Mouse (Mus musculus) MEL (cell line): ENCODE data around the gene Otulinl. TPM values are rescaled to one million over a fixed set of nuclear protein-coding genes. Genes with fewer than 3 reads are reported as not detected.
A peak's percentile ranks its signal among the peaks of the same experiment; 100 is the strongest.

Source experiments
- DNase-seq: peaks from one replicate; pipeline ENCODE4 v3.0.0; 2011; ENCODE audit warnings: low read depth, low spot score
- H3K27ac ChIP-seq: 2 replicates; pipeline ENCODE4 v1.5.1; 2012; ENCODE audit warnings: low read depth, mild to moderate bottlenecking, control low read depth, low read length, moderate library complexity; ENCODE audit not compliant: control insufficient read depth
- H3K27me3 ChIP-seq, 2 experiments: fragments of 150-350 bp in 1 of 2; sonication (generic) in 1 of 2; 2 replicates each; pipeline ENCODE4 v1.6.1; 2012; ENCODE audit warnings: low read length in 2 of 2, mild to moderate bottlenecking in 2 of 2, improper control_type of control experiment in 1 of 2, moderate library complexity in 1 of 2; ENCODE audit not compliant: insufficient read depth in 2 of 2, control insufficient read depth in 1 of 2
- H3K36me3 ChIP-seq, 2 experiments: 2 replicates each; pipeline ENCODE4 v1.6.1; 2012 to 2014; ENCODE audit warnings: low read length in 2 of 2, improper control_type of control experiment in 1 of 2, inconsistent platforms in 1 of 2, mild to moderate bottlenecking in 1 of 2; ENCODE audit not compliant: insufficient read depth in 2 of 2, control insufficient read depth in 1 of 2
- H3K4me1 ChIP-seq, 2 experiments: fragments of 150-350 bp in 1 of 2; sonication (generic) in 1 of 2; 2 replicates each; pipeline ENCODE4 v1.6.1; 2012; ENCODE audit warnings: low read length in 2 of 2, improper control_type of control experiment in 1 of 2, mild to moderate bottlenecking in 1 of 2; ENCODE audit not compliant: insufficient read depth in 2 of 2, control insufficient read depth in 1 of 2
- H3K4me3 ChIP-seq, 2 experiments: fragments of 150-350 bp in 1 of 2; sonication (generic) in 1 of 2; 2 replicates each; pipeline ENCODE4 v1.5.1; 2012; ENCODE audit warnings: low read depth in 2 of 2, low read length in 2 of 2, mild to moderate bottlenecking in 2 of 2, moderate library complexity in 2 of 2, control low read depth in 1 of 2, improper control_type of control experiment in 1 of 2; ENCODE audit not compliant: control insufficient read depth in 1 of 2, insufficient read depth in 1 of 2
- H3K79me2 ChIP-seq: 2 replicates; pipeline ENCODE4 v1.6.1; 2012; ENCODE audit warnings: mild to moderate bottlenecking, low read length, moderate library complexity; ENCODE audit not compliant: control insufficient read depth, poor library complexity, insufficient read depth
- H3K9ac ChIP-seq: 2 replicates; pipeline ENCODE4 v1.6.1; 2012; ENCODE audit warnings: low read depth, mild to moderate bottlenecking, control low read depth, low read length, moderate library complexity; ENCODE audit not compliant: control insufficient read depth, poor library complexity, severe bottlenecking
- H3K9me3 ChIP-seq: fragments of 150-350 bp; sonication (generic); replicated peaks from 2 replicates; pipeline ENCODE4 v1.6.1; 2012; ENCODE audit warnings: mild to moderate bottlenecking, low read length, improper control_type of control experiment, moderate library complexity; ENCODE audit not compliant: insufficient read depth
- BHLHE40 ChIP-seq: IDR thresholded peaks from 2 replicates; pipeline ENCODE4 v1.6.1; 2012; ENCODE audit warnings: low read depth, mild to moderate bottlenecking, inconsistent platforms, low read length, improper control_type of control experiment, borderline replicate concordance
- CHD1 ChIP-seq: IDR thresholded peaks from 2 replicates; pipeline ENCODE4 v1.6.1; 2012; ENCODE audit warnings: low read depth, mild to moderate bottlenecking, inconsistent platforms, low read length, improper control_type of control experiment
- CHD2 ChIP-seq: IDR thresholded peaks from 2 replicates; pipeline ENCODE4 v1.6.1; 2011; ENCODE audit warnings: low read length, improper control_type of control experiment
- CTCF ChIP-seq, 3 experiments: IDR thresholded peaks in 2 of 3; conservative IDR thresholded peaks in 1 of 3; 2 replicates each; pipeline ENCODE4 v1.5.1; 2011 to 2012; ENCODE audit warnings: low read length in 3 of 3, low read depth in 2 of 3, mild to moderate bottlenecking in 2 of 3, improper control_type of control experiment in 1 of 3, inconsistent platforms in 1 of 3, mixed read lengths in 1 of 3, moderate library complexity in 1 of 3; ENCODE audit not compliant: control insufficient read depth in 1 of 3, insufficient read depth in 1 of 3, poor library complexity in 1 of 3, severe bottlenecking in 1 of 3
- E2F4 ChIP-seq: IDR thresholded peaks from 2 replicates; pipeline ENCODE4 v1.6.1; 2011; ENCODE audit warnings: low read depth, low read length, improper control_type of control experiment, borderline replicate concordance
- ELF1 ChIP-seq: IDR thresholded peaks from 2 replicates; pipeline ENCODE4 v1.6.1; 2014; ENCODE audit warnings: low read depth, mild to moderate bottlenecking, inconsistent platforms, low read length, improper control_type of control experiment, moderate library complexity
- EP300 ChIP-seq, 2 experiments: IDR thresholded peaks; 2 replicates each; pipeline ENCODE4 v1.6.1; 2011; ENCODE audit warnings: improper control_type of control experiment in 2 of 2, low read length in 2 of 2, low read depth in 1 of 2, mild to moderate bottlenecking in 1 of 2
- ETS1 ChIP-seq: IDR thresholded peaks from 2 replicates; pipeline ENCODE4 v1.6.1; 2012; ENCODE audit warnings: low read depth, mild to moderate bottlenecking, inconsistent platforms, low read length, improper control_type of control experiment, moderate library complexity
- GABPA ChIP-seq: IDR thresholded peaks from 2 replicates; pipeline ENCODE4 v1.6.1; 2012; ENCODE audit warnings: low read depth, mild to moderate bottlenecking, inconsistent platforms, low read length, improper control_type of control experiment, moderate library complexity
- GATA1 ChIP-seq: IDR thresholded peaks from 2 replicates; pipeline ENCODE4 v1.6.1; 2011; ENCODE audit warnings: low read depth, low read length, improper control_type of control experiment
- HCFC1 ChIP-seq: IDR thresholded peaks from 2 replicates; pipeline ENCODE4 v1.6.1; 2012; ENCODE audit warnings: low read depth, mild to moderate bottlenecking, inconsistent platforms, low read length, improper control_type of control experiment, moderate library complexity
- JUND ChIP-seq: IDR thresholded peaks from 2 replicates; pipeline ENCODE4 v1.6.1; 2011; ENCODE audit warnings: low read depth, mild to moderate bottlenecking, improper control_type of control experiment, low read length
- KAT2A ChIP-seq: conservative IDR thresholded peaks from 2 replicates; pipeline ENCODE4 v1.6.1; 2012; ENCODE audit warnings: low read depth, low read length, improper control_type of control experiment, inconsistent platforms
- MAFK ChIP-seq: IDR thresholded peaks from 2 replicates; pipeline ENCODE4 v1.6.1; 2011; ENCODE audit warnings: low read depth, mild to moderate bottlenecking, low read length, improper control_type of control experiment, borderline replicate concordance
- MAX ChIP-seq: IDR thresholded peaks from 2 replicates; pipeline ENCODE4 v1.6.1; 2011; ENCODE audit warnings: low read length, improper control_type of control experiment
- MAZ ChIP-seq: IDR thresholded peaks from 2 replicates; pipeline ENCODE4 v1.6.1; 2012; ENCODE audit warnings: low read depth, mild to moderate bottlenecking, inconsistent platforms, low read length, improper control_type of control experiment
- MEF2A ChIP-seq: IDR thresholded peaks from 2 replicates; pipeline ENCODE4 v1.6.1; 2014; ENCODE audit warnings: low read depth, mild to moderate bottlenecking, inconsistent platforms, low read length, improper control_type of control experiment; ENCODE audit not compliant: poor library complexity, insufficient replicate concordance, severe bottlenecking; ENCODE audit errors: extremely low read depth
- MXI1 ChIP-seq: IDR thresholded peaks from 2 replicates; pipeline ENCODE4 v1.6.1; 2011; ENCODE audit warnings: mild to moderate bottlenecking, low read depth, low read length, improper control_type of control experiment
- MYB ChIP-seq: IDR thresholded peaks from 2 replicates; pipeline ENCODE4 v1.6.1; 2011; ENCODE audit warnings: mild to moderate bottlenecking, low read depth, low read length, improper control_type of control experiment
- MYC ChIP-seq: IDR thresholded peaks from 2 replicates; pipeline ENCODE4 v1.6.1; 2011; ENCODE audit warnings: low read depth, mild to moderate bottlenecking, low read length, improper control_type of control experiment, moderate library complexity
- NELFE ChIP-seq: IDR thresholded peaks from 2 replicates; pipeline ENCODE4 v1.6.1; 2011; ENCODE audit warnings: low read depth, low read length, improper control_type of control experiment
- POLR2A ChIP-seq, 2 experiments: IDR thresholded peaks; 2 replicates each; pipeline ENCODE4 v1.6.1; 2011 to 2012; ENCODE audit warnings: low read length in 2 of 2, mild to moderate bottlenecking in 2 of 2, control low read depth in 1 of 2, improper control_type of control experiment in 1 of 2, low read depth in 1 of 2, moderate library complexity in 1 of 2; ENCODE audit not compliant: control insufficient read depth in 1 of 2, insufficient read depth in 1 of 2, poor library complexity in 1 of 2
- SIN3A ChIP-seq: IDR thresholded peaks from 2 replicates; pipeline ENCODE4 v1.6.1; 2012; ENCODE audit warnings: low read length, improper control_type of control experiment, inconsistent platforms
- SMC3 ChIP-seq: IDR thresholded peaks from 2 replicates; pipeline ENCODE4 v1.6.1; 2011; ENCODE audit warnings: low read depth, low read length, improper control_type of control experiment
- TAL1 ChIP-seq: IDR thresholded peaks from 2 replicates; pipeline ENCODE4 v1.6.1; 2012; ENCODE audit warnings: mild to moderate bottlenecking, inconsistent platforms, low read length, moderate library complexity, mixed read lengths
- TBP ChIP-seq: IDR thresholded peaks from 2 replicates; pipeline ENCODE4 v1.8.0; 2011; ENCODE audit warnings: low read depth, low read length, improper control_type of control experiment
- TCF12 ChIP-seq: IDR thresholded peaks from 2 replicates; pipeline ENCODE4 v1.6.1; 2014; ENCODE audit warnings: low read depth, mild to moderate bottlenecking, inconsistent platforms, low read length, improper control_type of control experiment, moderate library complexity
- USF2 ChIP-seq, 2 experiments: IDR thresholded peaks; 2 replicates each; pipeline ENCODE4 v1.6.1; 2011 to 2012; ENCODE audit warnings: improper control_type of control experiment in 2 of 2, low read length in 2 of 2, borderline replicate concordance in 1 of 2, inconsistent platforms in 1 of 2, low read depth in 1 of 2, mild to moderate bottlenecking in 1 of 2; ENCODE audit not compliant: insufficient read depth in 1 of 2
- ZMIZ1 ChIP-seq: IDR thresholded peaks from 2 replicates; pipeline ENCODE4 v1.6.1; 2012; ENCODE audit warnings: low read depth, mild to moderate bottlenecking, inconsistent platforms, low read length, improper control_type of control experiment, moderate library complexity
- ZNF384 ChIP-seq: IDR thresholded peaks from 2 replicates; pipeline ENCODE4 v1.6.1; 2012; ENCODE audit warnings: low read depth, mild to moderate bottlenecking, inconsistent platforms, low read length, improper control_type of control experiment
- polyA plus RNA-seq, 2 experiments: library from polyadenylated mRNA; stranded (reverse) in 1 of 2; unstranded in 1 of 2; fragments of >175 nt in 1 of 2; fragments of >200 nt in 1 of 2; gene quantifications; 2 replicates each; pipeline versions ENCODE4 v1.2.1 to v1.2.4; 2012; ENCODE audit warnings: low replicate concordance in 2 of 2, low read depth in 1 of 2; ENCODE audit not compliant: insufficient read length in 2 of 2, insufficient read depth in 1 of 2, missing spikeins in 1 of 2
- total RNA-seq: library from RNA; depleted of rRNA; stranded (reverse); fragments of 300-350 nt; gene quantifications from 2 replicates; pipeline ENCODE4 v1.2.3, GENCODE M21; 2012

Otulinl gene
- total and polyA plus RNA-seq, 3 experiments: 0.14 to 0.50 TPM; not detected in 1

GRCm38 (mm10) chr15:27613255-27613654, 68.1 kb downstream of the Otulinl start:
- peaks cover 4 to 36% of the 10 kb centered on the region in 2 experiments for H3K36me3 ChIP-seq
- H3K27me3 ChIP-seq: no peaks in the 10 kb centered on the region
- no peak for DNase-seq
- H3K27ac ChIP-seq: no peak overlapping the region
- no peaks in the 10 kb centered on the region; the same call in 1 of the 2 replicates for H3K79me2 ChIP-seq
- H3K4me1 ChIP-seq: no peaks in the 10 kb centered on the region
- no peak overlapping the region for H3K9ac ChIP-seq
- no peak overlapping the region for H3K4me3 ChIP-seq
- H3K9me3 ChIP-seq: no peaks in the 10 kb centered on the region
- TF ChIP-seq CHD2 (no peak), NELFE (no peak), USF2 (IDR thresholded peaks at IDR 0.05; ENCODE audit: borderline replicate concordance in 1 of 2, insufficient read depth in 1 of 2, low read depth in 1 of 2, low read length in 2 of 2) (no peak), BHLHE40 (no peak), EP300 (IDR thresholded peaks at IDR 0.05; ENCODE audit: low read depth in 1 of 2, low read length in 2 of 2) (no peak), TCF12 (no peak), GABPA (no peak), JUND (no peak), ZNF384 (no peak), MAX (no peak), TBP (no peak), ETS1 (no peak), CTCF (IDR thresholded peaks at IDR 0.05 in 2 of 3, conservative IDR thresholded peaks at IDR 0.05 in 1 of 3; ENCODE audit: control insufficient read depth in 1 of 3, insufficient read depth in 1 of 3, low read depth in 2 of 3, low read length in 3 of 3, poor library complexity in 1 of 3, severe bottlenecking in 1 of 3) (no peak)

GRCm38 (mm10) chr15:27612533-27613221, 68.7 kb downstream of the Otulinl start:
- Histone ChIP-seq H3K79me2 (no peaks in the 10 kb centered on the region), H3K9ac (no peak overlapping the region), H3K9me3 (no peaks in the 10 kb centered on the region), H3K4me3 (no peak overlapping the region), H3K27ac (no peak overlapping the region), H3K36me3 (peaks cover 4 to 35% of the 10 kb centered on the region in 2 experiments), H3K4me1 (no peaks in the 10 kb centered on the region), H3K27me3 (no peaks in the 10 kb centered on the region)
- DNase-seq: peak; percentile 85
- no peak for TF ChIP-seq JUND
- TF ChIP-seq MEF2A: no peak
- no peak for TF ChIP-seq TAL1
- TF ChIP-seq MXI1: no peak
- TF ChIP-seq GATA1: 0 out of 2 replicates have a peak, but pooled peaks have one; percentile 19
- no peak for TF ChIP-seq HCFC1
- TF ChIP-seq MAZ: 0 out of 2 replicates have a peak, but pooled peaks have one; percentile 20
- TF ChIP-seq E2F4: no peak
- peak; percentile 83 for TF ChIP-seq SMC3
- TF ChIP-seq SIN3A: no peak
- TF ChIP-seq CHD1: no peak
- no peak for TF ChIP-seq ELF1
- TF ChIP-seq MYB: no peak
- TF ChIP-seq CTCF (IDR thresholded peaks at IDR 0.05 in 2 of 3, conservative IDR thresholded peaks at IDR 0.05 in 1 of 3; ENCODE audit: control insufficient read depth in 1 of 3, insufficient read depth in 1 of 3, low read depth in 2 of 3, low read length in 3 of 3, poor library complexity in 1 of 3, severe bottlenecking in 1 of 3): peak; percentile 49 to 95 (median 85)
- TF ChIP-seq KAT2A: no peak
- TF ChIP-seq POLR2A (IDR thresholded peaks at IDR 0.05; ENCODE audit: control insufficient read depth in 1 of 2, insufficient read depth in 1 of 2, low read depth in 1 of 2, low read length in 2 of 2, poor library complexity in 1 of 2): no peak
- TF ChIP-seq CHD2: no peak
- TF ChIP-seq ZMIZ1: no peak
- TF ChIP-seq MYC: no peak
- no peak for TF ChIP-seq MAFK
- TF ChIP-seq ZNF384: no peak
- TF ChIP-seq TBP: no peak
- no peak for TF ChIP-seq ETS1
